In genomic region chr10:61336137-61336536, GRCm38 (mm10) we compare ENCODE assay signal across 8 mouse cellular contexts. TPM values are rescaled to one million over a fixed set of nuclear protein-coding genes. Genes with fewer than 3 reads are reported as not detected.
DNase-seq lines count a peak whose midpoint lies in the region; ATAC-seq and TF ChIP-seq lines count a peak whose summit lies in the region.

No protein-coding gene starts in this region.

- no peak for TF ChIP-seq POLR2A in limb, embryonic 14.5 days (IDR thresholded peaks at IDR 0.05; ENCODE audit: borderline replicate concordance, extremely low read depth, insufficient read depth, insufficient read length)

- no peak overlapping the region for H3K4me3 ChIP-seq in intestine, embryonic 14.5 days (ENCODE audit: low read depth, low read length)
- no peak overlapping the region for H3K4me3 ChIP-seq in intestine, embryonic 15.5 days (replicated peaks)
- no peak overlapping the region for H3K4me3 ChIP-seq in gastrocnemius, adult 2 months
- H3K4me3 ChIP-seq in kidney, embryonic 15.5 days (replicated peaks), result no peak overlapping the region
- no peak overlapping the region for H3K4me3 ChIP-seq in limb, embryonic 14.5 days (replicated peaks; ENCODE audit: low read length)

- WGBS in intestine, embryonic 14.5 days, result 29% methylated on average over 6 of the region's 6 CpGs
- WGBS in intestine, embryonic 15.5 days, result 20% methylated on average over 6 of the region's 6 CpGs
- WGBS in kidney, embryonic 15.5 days, result 29% methylated on average over 6 of the region's 6 CpGs
- WGBS in limb, embryonic 14.5 days, result 26% methylated on average over 6 of the region's 6 CpGs

- H3K9me3 ChIP-seq in intestine, embryonic 14.5 days (ENCODE audit: control insufficient read depth, low read length), result no peaks in the 10 kb centered on the region
- no peaks in the 10 kb centered on the region for H3K9me3 ChIP-seq in intestine, embryonic 15.5 days
- no peaks in the 10 kb centered on the region for H3K9me3 ChIP-seq in kidney, embryonic 15.5 days (replicated peaks)
- no peaks in the 10 kb centered on the region for H3K9me3 ChIP-seq in limb, embryonic 14.5 days (ENCODE audit: control insufficient read depth, low read length)

- peak; percentile 94 for DNase-seq in intestine, embryonic 14.5 days (ENCODE audit: low spot score)
- DNase-seq in cerebellum, postnatal 10 days, result peak; percentile 93 to 96
- peak; percentile 86 for DNase-seq in gastrocnemius, adult 2 months
- peak; percentile 92 for DNase-seq in limb, embryonic 14.5 days (ENCODE audit: low spot score)
- DNase-seq in neural tube, embryonic 10.5 days (ENCODE audit: extremely low spot score, low spot score), result peak; percentile 87
- peak; percentile 44 for DNase-seq in telencephalon, adult 2 months (ENCODE audit: low read depth, low spot score)

- no peak overlapping the region for H3K9ac ChIP-seq in intestine, embryonic 14.5 days (ENCODE audit: low read length)
- no peak overlapping the region for H3K9ac ChIP-seq in intestine, embryonic 15.5 days
- H3K9ac ChIP-seq in kidney, embryonic 15.5 days, result no peak overlapping the region
- H3K9ac ChIP-seq in limb, embryonic 14.5 days (ENCODE audit: low read depth, low read length, severe bottlenecking), result no peak overlapping the region

- H3K4me1 ChIP-seq in intestine, embryonic 14.5 days (replicated peaks; ENCODE audit: control insufficient read depth, insufficient read depth, low read length), result no peaks in the 10 kb centered on the region
- no peaks in the 10 kb centered on the region for H3K4me1 ChIP-seq in intestine, embryonic 15.5 days (replicated peaks)
- no peaks in the 10 kb centered on the region for H3K4me1 ChIP-seq in kidney, embryonic 15.5 days
- H3K4me1 ChIP-seq in limb, embryonic 14.5 days (ENCODE audit: control insufficient read depth, insufficient read depth, low read length), result no peaks in the 10 kb centered on the region

- intact Hi-C loops in gastrocnemius, adult 2 months (cut with DNase I), result loop anchor here (2.0 kb wide), 1 partner anchor 61 kb away; no protein-coding TSS in a partner anchor

- H3K27me3 ChIP-seq in intestine, embryonic 14.5 days (replicated peaks; ENCODE audit: control insufficient read depth, insufficient read depth, low read length), result no peaks in the 10 kb centered on the region
- H3K27me3 ChIP-seq in intestine, embryonic 15.5 days (replicated peaks), result no peaks in the 10 kb centered on the region
- no peaks in the 10 kb centered on the region for H3K27me3 ChIP-seq in kidney, embryonic 15.5 days
- no peaks in the 10 kb centered on the region for H3K27me3 ChIP-seq in limb, embryonic 14.5 days (ENCODE audit: control insufficient read depth, insufficient read depth, low read length)

- ATAC-seq in intestine, embryonic 14.5 days (replicated peaks; ENCODE audit: low FRiP score, low TSS enrichment, low read depth), result peak; percentile 16; the same call in 1 of the 2 replicates
- no peak for ATAC-seq in intestine, embryonic 15.5 days
- ATAC-seq in kidney, embryonic 15.5 days (replicated peaks; ENCODE audit: low FRiP score), result peak; percentile 18; the same call in 1 of the 2 replicates
- ATAC-seq in limb, embryonic 14.5 days (ENCODE audit: low FRiP score, low read depth), result peak; percentile 70

- peak; percentile 69 for TF ChIP-seq CTCF in gastrocnemius, adult 2 months (IDR thresholded peaks at IDR 0.05)

- H3K27ac ChIP-seq in intestine, embryonic 14.5 days (ENCODE audit: low read depth), result no peak overlapping the region
- no peak overlapping the region for H3K27ac ChIP-seq in intestine, embryonic 15.5 days
- no peak overlapping the region for H3K27ac ChIP-seq in gastrocnemius, adult 2 months
- H3K27ac ChIP-seq in kidney, embryonic 15.5 days, result no peak overlapping the region
- no peak overlapping the region for H3K27ac ChIP-seq in limb, embryonic 14.5 days (replicated peaks; ENCODE audit: low read depth, low read length)

- H3K36me3 ChIP-seq in intestine, embryonic 14.5 days (ENCODE audit: control insufficient read depth, insufficient read depth, low read length), result peaks cover 18% of the 10 kb centered on the region
- no peaks in the 10 kb centered on the region for H3K36me3 ChIP-seq in intestine, embryonic 15.5 days
- H3K36me3 ChIP-seq in kidney, embryonic 15.5 days, result peaks cover 47% of the 10 kb centered on the region
- peaks cover 18% of the 10 kb centered on the region for H3K36me3 ChIP-seq in limb, embryonic 14.5 days (ENCODE audit: control insufficient read depth, insufficient read depth, low read length)

- no peak overlapping the region for H3K4me2 ChIP-seq in intestine, embryonic 14.5 days (ENCODE audit: low read length)
- H3K4me2 ChIP-seq in intestine, embryonic 15.5 days (replicated peaks), result no peak overlapping the region
- H3K4me2 ChIP-seq in kidney, embryonic 15.5 days, result no peak overlapping the region
- H3K4me2 ChIP-seq in limb, embryonic 14.5 days (replicated peaks; ENCODE audit: low read depth, low read length, severe bottlenecking), result no peak overlapping the region

RNA-seq across cellular contexts. Expression of gene Prf1, which starts 38.5 kb away (rescaled TPM):
- polyA plus RNA-seq in intestine, embryonic 14.5 days (2014; fragmentation: Nextera tagmentation; extraction: Ambion mirVana), result not detected in 2 replicates
- 0.06 TPM in 1 of 2 replicates, not detected in the other for polyA plus RNA-seq in intestine, embryonic 15.5 days (2015; fragmentation: Nextera tagmentation; extraction: Ambion mirVana)
- total RNA-seq in gastrocnemius, adult 2 months (2021), result not detected
- polyA plus RNA-seq in kidney, embryonic 15.5 days (2015; fragmentation: Nextera tagmentation; extraction: Ambion mirVana), result not detected in 2 replicates
- 0.06 TPM in 1 of 2 replicates, not detected in the other for polyA plus RNA-seq in limb, embryonic 14.5 days (2012; rRNA removed)
- polyA plus RNA-seq in limb, embryonic 14.5 days (2014; fragmentation: Nextera tagmentation; extraction: Ambion mirVana), result 0.12 TPM in 1 of 2 replicates, not detected in the other

RNA-seq across cellular contexts. Expression of gene Pald1, which starts 47.2 kb away (rescaled TPM):
- 18.3 and 19.6 TPM in 2 replicates for polyA plus RNA-seq in intestine, embryonic 14.5 days (2014; fragmentation: Nextera tagmentation; extraction: Ambion mirVana)
- 14.5 and 16.3 TPM in 2 replicates for polyA plus RNA-seq in intestine, embryonic 15.5 days (2015; fragmentation: Nextera tagmentation; extraction: Ambion mirVana)
- total RNA-seq in gastrocnemius, adult 2 months (2021), result 1 to 10 TPM; 4.0 to 7.2 TPM
- 33.5 and 37.3 TPM in 2 replicates for polyA plus RNA-seq in kidney, embryonic 15.5 days (2015; fragmentation: Nextera tagmentation; extraction: Ambion mirVana)
- polyA plus RNA-seq in limb, embryonic 14.5 days (2012; rRNA removed), result 24.9 and 28.2 TPM in 2 replicates
- polyA plus RNA-seq in limb, embryonic 14.5 days (2014; fragmentation: Nextera tagmentation; extraction: Ambion mirVana), result 18.8 and 19.4 TPM in 2 replicates

Comparison
In these comparisons a context has a peak if more than half of its experiments do, and no peak if none do; other contexts are left out.
1. DNase-seq: peak in every context shown above with its lines; median percentile 94 in cerebellum, postnatal 10 days; 94 in intestine, embryonic 14.5 days; 92 in limb, embryonic 14.5 days; 87 in neural tube, embryonic 10.5 days; 86 in gastrocnemius, adult 2 months; 44 in telencephalon, adult 2 months.